ENCODE assay signal across 9 mouse cellular contexts in the genomic region with DNA sequence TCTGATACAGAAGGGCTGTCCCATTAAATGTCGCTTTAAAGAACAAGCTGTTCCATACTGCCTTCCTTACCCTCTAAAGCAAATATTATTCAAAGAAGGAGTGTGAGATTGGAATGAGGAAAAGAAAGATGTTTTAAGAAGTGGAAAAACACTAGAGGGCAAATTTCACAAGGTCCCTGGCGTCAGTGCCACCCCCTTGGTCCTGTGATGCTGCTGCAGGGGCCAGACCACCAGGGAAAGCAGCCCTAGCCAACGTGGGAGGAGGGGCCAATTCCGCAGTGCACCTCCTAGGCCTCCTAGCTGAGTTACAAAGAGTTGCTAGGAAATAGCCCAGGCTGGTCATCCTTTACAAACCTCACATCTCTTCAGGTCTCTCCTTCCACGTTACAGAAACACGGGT. TPM values are rescaled to one million over a fixed set of nuclear protein-coding genes. Genes with fewer than 3 reads are reported as not detected.
DNase-seq lines count a peak whose midpoint lies in the region; ATAC-seq and TF ChIP-seq lines count a peak whose summit lies in the region.
"Had no signal": no experiment of that assay in that cellular context is flagged by ENCODE, and none has a peak within 500 bp of the region (broad histone marks: within the 10 kb centered on the region; RNA-seq: fewer than 3 reads in every experiment).

No protein-coding gene starts in this region.

- no peak overlapping the region for H3K9ac ChIP-seq in embryonic facial prominence, embryonic 12.5 days
- H3K9ac ChIP-seq in hindbrain, postnatal 0 days (replicated peaks; ENCODE audit: low read length) = peak overlapping the region; percentile 92
- peak overlapping the region; percentile 89 for H3K9ac ChIP-seq in lung, postnatal 0 days (replicated peaks; ENCODE audit: low read depth)
- H3K9ac ChIP-seq: limb, embryonic 12.5 days had no signal

- TF ChIP-seq CTCF in spleen, adult 2 months (IDR thresholded peaks at IDR 0.05; ENCODE audit: extremely low read depth, insufficient read depth, insufficient read length, insufficient replicate concordance) = no peak
- TF ChIP-seq CTCF in hindbrain, postnatal 0 days (IDR thresholded peaks at IDR 0.05; ENCODE audit: low read depth) = no peak
- TF ChIP-seq CTCF in lung, postnatal 0 days (IDR thresholded peaks at IDR 0.05) = 0 out of 2 replicates have a peak, but pooled peaks have one; percentile 26

- H3K27ac ChIP-seq in spleen, adult 2 months (ENCODE audit: insufficient read depth, low read length) = no peak overlapping the region
- H3K27ac ChIP-seq in embryonic facial prominence, embryonic 12.5 days = no peak overlapping the region
- H3K27ac ChIP-seq in hindbrain, postnatal 0 days = peak overlapping the region; percentile 94
- H3K27ac ChIP-seq in lung, postnatal 0 days (ENCODE audit: low read length) = peak overlapping the region; percentile 97
- H3K27ac ChIP-seq: limb, embryonic 12.5 days had no signal

- H3K4me3 ChIP-seq in spleen, adult 2 months (ENCODE audit: extremely low read depth, insufficient read depth, insufficient read length) = peak overlapping the region; percentile 1; the same call in 1 of the 2 replicates
- H3K4me3 ChIP-seq in embryonic facial prominence, embryonic 12.5 days = peak overlapping the region; percentile 56; the same call in 1 of the 2 replicates
- H3K4me3 ChIP-seq in hindbrain, postnatal 0 days (ENCODE audit: low read length) = peak overlapping the region; percentile 81
- peak overlapping the region; percentile 77 for H3K4me3 ChIP-seq in lung, postnatal 0 days (ENCODE audit: low read depth, low read length)

- no peak for TF ChIP-seq POLR2A in spleen, adult 2 months (IDR thresholded peaks at IDR 0.05; ENCODE audit: low read depth, low read length)

- no peaks in the 10 kb centered on the region for H3K9me3 ChIP-seq in embryonic facial prominence, embryonic 12.5 days
- no peaks in the 10 kb centered on the region for H3K9me3 ChIP-seq in hindbrain, postnatal 0 days (ENCODE audit: low read length)
- H3K9me3 ChIP-seq in lung, postnatal 0 days (ENCODE audit: low read length) = no peaks in the 10 kb centered on the region
- H3K9me3 ChIP-seq: limb, embryonic 12.5 days had no signal

- ATAC-seq in embryonic facial prominence, embryonic 12.5 days (ENCODE audit: insufficient number of reproducible peaks, insufficient read depth, low FRiP score, low TSS enrichment) = no peak
- no peak for ATAC-seq in hindbrain, postnatal 0 days
- peak; percentile 55 for ATAC-seq in lung, postnatal 0 days

- no peaks in the 10 kb centered on the region for H3K27me3 ChIP-seq in spleen, adult 2 months (ENCODE audit: control insufficient read depth, insufficient read depth, low read length)
- peaks cover 48% of the 10 kb centered on the region for H3K27me3 ChIP-seq in embryonic facial prominence, embryonic 12.5 days
- no peaks in the 10 kb centered on the region for H3K27me3 ChIP-seq in hindbrain, postnatal 0 days (ENCODE audit: insufficient read depth, low read length)
- 0 out of 2 replicates have a peak, but pooled peaks cover 6% of the 10 kb centered on the region for H3K27me3 ChIP-seq in lung, postnatal 0 days (replicated peaks; ENCODE audit: insufficient read depth, low read length)

- H3K36me3 ChIP-seq in spleen, adult 2 months (ENCODE audit: control insufficient read depth, insufficient read depth, low read length) = no peaks in the 10 kb centered on the region
- no peaks in the 10 kb centered on the region for H3K36me3 ChIP-seq in embryonic facial prominence, embryonic 12.5 days
- peaks cover 16% of the 10 kb centered on the region for H3K36me3 ChIP-seq in hindbrain, postnatal 0 days (ENCODE audit: insufficient read depth, low read length)
- 0 out of 2 replicates have a peak, but pooled peaks cover 7% of the 10 kb centered on the region for H3K36me3 ChIP-seq in lung, postnatal 0 days (ENCODE audit: insufficient read depth, low read length)
- H3K36me3 ChIP-seq: limb, embryonic 12.5 days had no signal

- no peak for DNase-seq in spleen, adult 2 months (ENCODE audit: low read depth in 1 of 2, low spot score in 2 of 2)
- no peak for DNase-seq in spleen, postnatal 10 days (ENCODE audit: low spot score in 2 of 2)
- DNase-seq in hindbrain, postnatal 0 days (ENCODE audit: low spot score) = peak; percentile 57
- peak; percentile 93 for DNase-seq in lung, postnatal 0 days (ENCODE audit: low spot score)
- DNase-seq in ovary, postnatal 36 days (ENCODE audit: low spot score) = no peak
- no peak for DNase-seq in spleen, postnatal 4 days (ENCODE audit: low spot score in 2 of 2)
- DNase-seq in frontal cortex, postnatal 14 days (ENCODE audit: low spot score in 2 of 2) = no peak

- TF ChIP-seq EP300 in lung, postnatal 0 days (IDR thresholded peaks at IDR 0.05) = peak; percentile 98

- peaks cover 17% of the 10 kb centered on the region; the same call in 1 of the 2 replicates for H3K4me1 ChIP-seq in spleen, adult 2 months (ENCODE audit: control insufficient read depth, insufficient read depth, insufficient read length)
- peaks cover 17% of the 10 kb centered on the region for H3K4me1 ChIP-seq in embryonic facial prominence, embryonic 12.5 days
- H3K4me1 ChIP-seq in hindbrain, postnatal 0 days (ENCODE audit: insufficient read depth, low read length) = peaks cover 4% of the 10 kb centered on the region
- H3K4me1 ChIP-seq in lung, postnatal 0 days (ENCODE audit: insufficient read depth, low read depth, low read length) = no peaks in the 10 kb centered on the region; the same call in 1 of the 2 replicates

- peak overlapping the region; percentile 89; the same call in 1 of the 2 replicates for H3K4me2 ChIP-seq in embryonic facial prominence, embryonic 12.5 days (replicated peaks)
- peak overlapping the region; percentile 69 for H3K4me2 ChIP-seq in hindbrain, postnatal 0 days (ENCODE audit: low read depth, low read length)
- H3K4me2 ChIP-seq in lung, postnatal 0 days (replicated peaks; ENCODE audit: low read depth, low read length) = peak overlapping the region; percentile 72

- WGBS in spleen, adult 2 months = 65% methylated on average over 6 of the region's 6 CpGs
- 23% methylated on average over 6 of the region's 6 CpGs for WGBS in embryonic facial prominence, embryonic 12.5 days
- 13% methylated on average over 6 of the region's 6 CpGs for WGBS in hindbrain, postnatal 0 days
- WGBS in lung, postnatal 0 days = 23% methylated on average over 6 of the region's 6 CpGs

RNA-seq across cellular contexts. Expression of gene Atp1b1, which starts 2.1 kb away (rescaled TPM):
- polyA plus RNA-seq in spleen, adult 2 months (2012; rRNA removed) = 11.2 and 12.1 TPM in 2 replicates
- 10.4 and 12.6 TPM in 2 replicates for polyA plus RNA-seq in embryonic facial prominence, embryonic 12.5 days (2016; fragmentation: Nextera tagmentation; extraction: Ambion mirVana)
- 283 and 393 TPM in 2 replicates for total RNA-seq in hindbrain, postnatal 0 days (2014; rRNA removed)
- 629 and 642 TPM in 2 replicates for polyA plus RNA-seq in hindbrain, postnatal 0 days (2015; fragmentation: Nextera tagmentation; extraction: Ambion mirVana)
- 359 and 444 TPM in 2 replicates for polyA plus RNA-seq in lung, postnatal 0 days (2015; fragmentation: Nextera tagmentation; extraction: Ambion mirVana)

Comparison
In these comparisons a context has a peak if more than half of its experiments do, and no peak if none do; other contexts are left out.
1. DNase-seq: peak in hindbrain, postnatal 0 days (single experiment) and lung, postnatal 0 days (single experiment); none in spleen, adult 2 months (0 of 2), spleen, postnatal 10 days (0 of 2), ovary, postnatal 36 days (single experiment), spleen, postnatal 4 days (0 of 2) and frontal cortex, postnatal 14 days (0 of 2).
2. H3K27ac ChIP-seq: peak in hindbrain, postnatal 0 days (single experiment) and lung, postnatal 0 days (single experiment); none in spleen, adult 2 months (single experiment) and embryonic facial prominence, embryonic 12.5 days (single experiment).
3. H3K4me3 ChIP-seq: peak in every context shown above with its lines; median percentile 81 in hindbrain, postnatal 0 days; 77 in lung, postnatal 0 days; 56 in embryonic facial prominence, embryonic 12.5 days; 1 in spleen, adult 2 months.
4. RNA of gene Atp1b1, which starts 2.1 kb away (polyA plus RNA-seq): 629 to 642 TPM in hindbrain, postnatal 0 days and 359 to 444 TPM in lung, postnatal 0 days; 10.4 to 12.6 TPM in embryonic facial prominence, embryonic 12.5 days and 11.2 to 12.1 TPM in spleen, adult 2 months; every median in the first group is over 10 times any median in the second.
5. Peak in every context shown above with its lines, with median percentiles within 50 percentile points of each other: H3K4me2 ChIP-seq.